Mouse (Mus musculus): ENCODE results near the gene Fnbp1. TPM values are rescaled to one million over a fixed set of nuclear protein-coding genes. Genes with fewer than 3 reads are reported as not detected.

The Fnbp1 gene
- polyA plus RNA-seq, 1 experiment from 2014 or later = 13.9 TPM

DNA sequence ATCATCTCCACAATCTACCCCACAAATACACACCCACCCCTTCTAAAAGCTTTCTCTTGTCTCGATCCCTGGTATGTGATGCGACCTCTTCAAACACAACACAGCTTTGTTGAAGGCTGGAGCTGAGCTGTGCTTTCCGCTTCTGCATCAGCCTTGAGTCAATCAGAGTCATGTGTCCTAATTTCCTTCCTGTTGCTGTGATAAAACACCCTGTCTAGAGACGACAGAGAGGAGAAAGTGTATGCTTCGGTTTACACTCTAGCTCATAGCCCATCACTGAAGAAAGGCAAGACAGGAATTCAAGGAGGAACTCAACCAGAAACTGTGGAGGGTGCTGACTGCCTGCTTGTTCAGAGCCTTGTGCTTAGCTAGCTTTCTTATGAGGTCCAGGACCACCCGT lies 33.6 kb downstream of the Fnbp1 start:
- Histone ChIP-seq H3K27ac (replicated peaks; ENCODE audit: low read depth, low read length) (no peak overlapping the region), H3K4me2 (ENCODE audit: low read depth, severe bottlenecking) (no peak overlapping the region), H3K4me3 (ENCODE audit: low read depth, low read length) (no peak overlapping the region), H3K27me3 (ENCODE audit: control insufficient read depth, insufficient read depth, low read length) (no peaks in the 10 kb centered on the region), H3K9ac (ENCODE audit: low read length) (no peak overlapping the region), H3K9me3 (ENCODE audit: control insufficient read depth, low read length) (no peaks in the 10 kb centered on the region; the same call in 1 of the 2 replicates), H3K4me1 (ENCODE audit: control insufficient read depth, insufficient read depth, low read length) (peaks cover 7% of the 10 kb centered on the region; the same call in 1 of the 2 replicates), H3K36me3 (ENCODE audit: control insufficient read depth, insufficient read depth, low read length) (no peaks in the 10 kb centered on the region)
- 83% methylated on average over 6 of the region's 6 CpGs for WGBS
- ATAC-seq (ENCODE audit: insufficient number of reproducible peaks, low FRiP score, low TSS enrichment, low read depth) = no peak
- DNase-seq (ENCODE audit: low spot score) = no peak

DNA sequence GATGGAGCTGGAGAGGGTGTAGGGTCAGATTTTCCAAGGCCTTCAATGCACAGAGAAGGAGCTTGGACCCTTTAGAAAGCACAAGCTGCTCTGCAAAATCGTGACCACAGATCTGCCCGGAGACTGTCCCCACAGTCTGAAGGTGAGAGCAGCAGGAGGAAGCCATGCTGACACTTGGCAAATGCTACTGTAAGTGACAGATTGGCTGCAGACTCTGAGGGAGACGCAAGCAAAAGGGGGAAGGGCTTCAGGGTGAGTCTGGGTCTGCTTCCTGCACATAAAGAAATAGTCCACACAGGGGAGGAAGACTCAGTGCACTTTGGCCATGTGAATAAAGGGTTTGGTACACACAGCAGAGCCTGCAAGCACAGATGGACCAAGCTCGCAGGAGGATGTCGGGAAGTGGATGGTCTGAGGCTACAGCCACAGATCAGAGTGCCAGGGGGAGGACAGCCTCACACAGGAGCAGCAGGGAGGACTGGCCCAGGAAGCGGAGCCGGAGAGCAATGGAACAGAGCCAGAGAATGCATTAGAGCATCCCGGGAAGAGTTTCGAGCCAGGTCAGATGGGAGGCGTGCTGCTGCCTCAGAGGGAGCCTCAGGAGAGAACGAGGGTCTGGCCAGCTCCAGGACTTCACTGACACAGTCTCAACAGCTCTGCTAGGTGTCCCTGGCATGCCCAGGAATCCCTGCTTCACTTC lies 35.0 kb downstream of the Fnbp1 start:
- Histone ChIP-seq H3K27ac (replicated peaks; ENCODE audit: low read depth, low read length) (no peak overlapping the region), H3K4me1 (ENCODE audit: control insufficient read depth, insufficient read depth, low read length) (peaks cover 7% of the 10 kb centered on the region; the same call in 1 of the 2 replicates), H3K4me2 (ENCODE audit: low read depth, severe bottlenecking) (no peak overlapping the region), H3K9ac (ENCODE audit: low read length) (no peak overlapping the region; the same call in 1 of the 2 replicates), H3K4me3 (ENCODE audit: low read depth, low read length) (no peak overlapping the region), H3K27me3 (ENCODE audit: control insufficient read depth, insufficient read depth, low read length) (no peaks in the 10 kb centered on the region), H3K36me3 (ENCODE audit: control insufficient read depth, insufficient read depth, low read length) (no peaks in the 10 kb centered on the region), H3K9me3 (ENCODE audit: control insufficient read depth, low read length) (no peaks in the 10 kb centered on the region; the same call in 1 of the 2 replicates)
- WGBS = 47% methylated on average over 11 of the region's 11 CpGs
- ATAC-seq (ENCODE audit: insufficient number of reproducible peaks, low FRiP score, low TSS enrichment, low read depth) (no peak), DNase-seq (ENCODE audit: low spot score) (no peak)

DNA sequence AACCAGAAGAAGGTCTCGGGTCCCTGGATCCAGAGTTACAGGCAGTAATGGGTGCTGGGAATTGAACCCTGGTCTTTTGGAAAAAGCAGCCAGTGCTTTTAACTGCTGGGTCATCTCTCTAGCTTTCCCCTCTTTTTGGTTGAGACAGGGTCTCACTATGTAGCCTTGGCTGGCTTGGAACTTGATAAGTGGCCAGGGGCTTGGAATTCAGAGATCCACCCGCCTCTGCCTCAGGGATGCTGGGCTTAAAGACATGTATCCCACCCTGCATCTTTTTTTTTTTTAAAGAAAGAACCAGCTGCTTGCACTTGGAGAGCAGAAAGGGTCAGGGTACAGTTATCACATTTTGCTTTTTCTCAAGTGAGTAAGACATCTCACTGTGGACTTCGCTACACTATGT lies 35.8 kb downstream of the Fnbp1 start:
- no peaks in the 10 kb centered on the region; the same call in 1 of the 2 replicates for H3K9me3 ChIP-seq (ENCODE audit: control insufficient read depth, low read length)
- no peaks in the 10 kb centered on the region for H3K27me3 ChIP-seq (ENCODE audit: control insufficient read depth, insufficient read depth, low read length)
- 94% methylated on average over 3 of the region's 3 CpGs for WGBS
- H3K9ac ChIP-seq (ENCODE audit: low read length) = no peak overlapping the region
- peaks cover 7% of the 10 kb centered on the region; the same call in 1 of the 2 replicates for H3K4me1 ChIP-seq (ENCODE audit: control insufficient read depth, insufficient read depth, low read length)
- DNase-seq (ENCODE audit: low spot score) (no peak), ATAC-seq (ENCODE audit: insufficient number of reproducible peaks, low FRiP score, low TSS enrichment, low read depth) (no peak)
- no peaks in the 10 kb centered on the region for H3K36me3 ChIP-seq (ENCODE audit: control insufficient read depth, insufficient read depth, low read length)
- no peak overlapping the region for H3K4me2 ChIP-seq (ENCODE audit: low read depth, severe bottlenecking)
- H3K27ac ChIP-seq (replicated peaks; ENCODE audit: low read depth, low read length) = no peak overlapping the region
- H3K4me3 ChIP-seq (ENCODE audit: low read depth, low read length) = no peak overlapping the region

DNA sequence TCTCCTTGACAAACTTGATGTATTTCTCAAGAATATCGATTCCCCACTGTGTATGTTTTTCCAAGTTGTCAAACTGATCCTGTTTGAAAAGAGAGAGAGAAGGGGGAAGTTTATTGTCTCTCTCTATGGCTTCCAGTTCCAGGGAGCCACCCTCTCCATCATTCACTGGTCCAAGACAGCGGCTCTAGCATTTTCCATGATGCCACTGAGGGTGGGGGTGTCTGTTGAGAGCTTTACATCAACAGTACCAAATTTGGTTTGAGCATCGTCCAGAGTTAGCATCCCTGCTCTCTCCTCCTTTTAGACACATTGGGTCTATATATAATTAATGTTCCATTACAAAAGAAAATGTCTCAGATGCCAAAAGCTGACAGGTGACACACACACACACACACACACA lies 36.5 kb downstream of the Fnbp1 start:
- Histone ChIP-seq H3K36me3 (ENCODE audit: control insufficient read depth, insufficient read depth, low read length) (no peaks in the 10 kb centered on the region), H3K9ac (ENCODE audit: low read length) (no peak overlapping the region), H3K4me1 (ENCODE audit: control insufficient read depth, insufficient read depth, low read length) (peaks cover 7% of the 10 kb centered on the region; the same call in 1 of the 2 replicates), H3K27ac (replicated peaks; ENCODE audit: low read depth, low read length) (no peak overlapping the region), H3K9me3 (ENCODE audit: control insufficient read depth, low read length) (no peaks in the 10 kb centered on the region; the same call in 1 of the 2 replicates), H3K4me3 (ENCODE audit: low read depth, low read length) (no peak overlapping the region), H3K4me2 (ENCODE audit: low read depth, severe bottlenecking) (no peak overlapping the region), H3K27me3 (ENCODE audit: control insufficient read depth, insufficient read depth, low read length) (no peaks in the 10 kb centered on the region)
- DNase-seq (ENCODE audit: low spot score) (no peak), ATAC-seq (ENCODE audit: insufficient number of reproducible peaks, low FRiP score, low TSS enrichment, low read depth) (no peak)
- 86% methylated on average over 3 of the region's 3 CpGs for WGBS

DNA sequence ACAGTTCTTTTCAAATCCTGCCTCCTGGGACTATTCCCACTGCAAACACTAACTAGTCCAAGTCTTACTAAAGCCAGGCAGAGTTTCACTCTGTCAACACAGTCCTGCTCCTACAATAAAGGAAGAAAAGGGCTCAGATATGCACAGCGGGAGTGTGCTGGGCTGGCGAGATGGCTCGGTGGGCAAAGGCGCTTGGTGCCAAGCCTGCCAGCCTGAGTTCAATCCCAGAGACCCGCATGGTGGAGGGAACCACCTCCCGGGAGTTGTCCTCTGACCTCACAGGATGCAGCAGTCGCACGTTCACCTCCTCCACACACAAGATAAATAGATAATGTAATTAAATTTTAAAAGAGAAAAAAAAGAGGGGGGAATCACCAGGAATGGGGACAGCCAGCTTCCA lies 38.5 kb downstream of the Fnbp1 start:
- WGBS = 79% methylated on average over 8 of the region's 8 CpGs
- H3K4me3 ChIP-seq (ENCODE audit: low read depth, low read length) = no peak overlapping the region
- DNase-seq (ENCODE audit: low spot score) (no peak), ATAC-seq (ENCODE audit: insufficient number of reproducible peaks, low FRiP score, low TSS enrichment, low read depth) (no peak)
- H3K4me1 ChIP-seq (ENCODE audit: control insufficient read depth, insufficient read depth, low read length) = peaks cover 7% of the 10 kb centered on the region; the same call in 1 of the 2 replicates
- no peaks in the 10 kb centered on the region for H3K36me3 ChIP-seq (ENCODE audit: control insufficient read depth, insufficient read depth, low read length)
- no peaks in the 10 kb centered on the region for H3K27me3 ChIP-seq (ENCODE audit: control insufficient read depth, insufficient read depth, low read length)
- H3K9ac ChIP-seq (ENCODE audit: low read length) = no peak overlapping the region
- H3K27ac ChIP-seq (replicated peaks; ENCODE audit: low read depth, low read length) = no peak overlapping the region
- H3K4me2 ChIP-seq (ENCODE audit: low read depth, severe bottlenecking) = no peak overlapping the region
- H3K9me3 ChIP-seq (ENCODE audit: control insufficient read depth, low read length) = no peaks in the 10 kb centered on the region

DNA sequence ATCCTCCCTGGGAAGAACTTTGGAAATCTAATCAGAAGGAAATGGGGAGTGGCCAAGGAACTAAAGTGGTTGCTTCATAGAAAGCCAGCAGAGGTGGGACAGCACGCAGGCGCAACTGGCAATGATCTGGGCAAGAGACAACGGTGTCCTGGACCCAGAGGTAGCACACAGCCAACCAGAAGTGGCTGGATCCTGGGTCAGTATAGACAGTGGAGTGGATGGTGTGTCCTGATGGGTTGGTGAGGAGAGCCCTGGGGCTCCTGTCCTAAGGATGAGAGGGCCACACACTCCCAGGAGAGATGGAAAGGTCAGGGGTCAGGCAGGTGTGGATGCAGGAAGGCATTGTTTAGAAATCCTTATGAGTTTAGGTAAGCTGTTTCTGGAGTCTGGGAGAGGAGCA lies 40.5 kb downstream of the Fnbp1 start:
- Histone ChIP-seq H3K27ac (replicated peaks; ENCODE audit: low read depth, low read length) (no peak overlapping the region), H3K4me2 (ENCODE audit: low read depth, severe bottlenecking) (no peak overlapping the region), H3K27me3 (ENCODE audit: control insufficient read depth, insufficient read depth, low read length) (no peaks in the 10 kb centered on the region), H3K4me1 (ENCODE audit: control insufficient read depth, insufficient read depth, low read length) (no peaks in the 10 kb centered on the region), H3K4me3 (ENCODE audit: low read depth, low read length) (no peak overlapping the region), H3K9ac (ENCODE audit: low read length) (no peak overlapping the region), H3K36me3 (ENCODE audit: control insufficient read depth, insufficient read depth, low read length) (no peaks in the 10 kb centered on the region), H3K9me3 (ENCODE audit: control insufficient read depth, low read length) (no peaks in the 10 kb centered on the region)
- WGBS = 93% methylated on average over 3 of the region's 3 CpGs
- DNase-seq (ENCODE audit: low spot score) = no peak
- ATAC-seq (ENCODE audit: insufficient number of reproducible peaks, low FRiP score, low TSS enrichment, low read depth) = no peak

DNA sequence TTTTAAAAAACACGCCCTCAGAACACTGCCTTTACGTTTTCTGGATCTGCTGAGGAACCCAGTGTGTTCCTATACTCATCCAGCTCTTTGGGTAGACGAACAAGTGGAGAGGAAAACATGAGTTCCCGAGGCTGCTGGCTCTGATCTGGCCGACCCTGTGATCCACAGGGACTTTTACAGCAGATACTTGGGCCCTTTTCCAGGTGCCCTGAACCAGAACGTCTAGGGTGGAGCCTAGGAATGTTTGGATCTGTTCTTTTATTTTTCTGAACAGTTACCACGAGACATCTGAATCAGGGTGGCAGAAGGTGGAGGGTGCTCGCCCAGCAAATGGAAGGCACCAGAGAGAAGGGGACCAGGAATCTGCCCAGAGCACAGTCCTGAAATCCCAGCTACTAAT lies 42.7 kb downstream of the Fnbp1 start:
- Histone ChIP-seq H3K9me3 (ENCODE audit: control insufficient read depth, low read length) (no peaks in the 10 kb centered on the region), H3K4me3 (ENCODE audit: low read depth, low read length) (no peak overlapping the region), H3K9ac (ENCODE audit: low read length) (no peak overlapping the region), H3K27ac (replicated peaks; ENCODE audit: low read depth, low read length) (no peak overlapping the region), H3K4me1 (ENCODE audit: control insufficient read depth, insufficient read depth, low read length) (no peaks in the 10 kb centered on the region), H3K27me3 (ENCODE audit: control insufficient read depth, insufficient read depth, low read length) (no peaks in the 10 kb centered on the region), H3K36me3 (ENCODE audit: control insufficient read depth, insufficient read depth, low read length) (no peaks in the 10 kb centered on the region; the same call in 1 of the 2 replicates), H3K4me2 (ENCODE audit: low read depth, severe bottlenecking) (no peak overlapping the region)
- ATAC-seq (ENCODE audit: insufficient number of reproducible peaks, low FRiP score, low TSS enrichment, low read depth) (no peak), DNase-seq (ENCODE audit: low spot score) (no peak)
- 87% methylated on average over 8 of the region's 8 CpGs for WGBS

DNA sequence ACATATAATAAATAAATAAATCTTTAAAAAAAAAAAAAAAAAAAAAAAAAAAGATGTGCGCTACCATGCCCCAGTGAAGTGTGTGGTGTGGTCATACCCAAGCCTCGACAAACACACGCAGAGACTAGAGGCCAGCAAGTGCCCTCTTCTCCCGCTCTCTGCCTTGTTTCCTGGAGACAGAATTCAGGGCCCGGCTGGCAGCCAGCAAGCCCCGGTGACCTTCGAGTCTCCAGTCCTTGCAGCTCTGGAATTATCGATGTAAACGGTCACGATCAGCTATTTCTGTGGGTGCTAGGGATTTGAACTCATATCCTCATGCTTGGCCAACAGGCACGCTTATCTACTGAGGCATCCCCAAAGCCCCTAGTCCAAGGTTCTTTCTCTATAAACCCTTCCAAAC lies 43.2 kb downstream of the Fnbp1 start:
- H3K27me3 ChIP-seq (ENCODE audit: control insufficient read depth, insufficient read depth, low read length) = no peaks in the 10 kb centered on the region
- DNase-seq (ENCODE audit: low spot score) (no peak), ATAC-seq (ENCODE audit: insufficient number of reproducible peaks, low FRiP score, low TSS enrichment, low read depth) (no peak)
- WGBS = 95% methylated on average over 11 of the region's 11 CpGs
- H3K4me1 ChIP-seq (ENCODE audit: control insufficient read depth, insufficient read depth, low read length) = no peaks in the 10 kb centered on the region
- H3K4me2 ChIP-seq (ENCODE audit: low read depth, severe bottlenecking) = no peak overlapping the region
- no peak overlapping the region for H3K27ac ChIP-seq (replicated peaks; ENCODE audit: low read depth, low read length)
- H3K9me3 ChIP-seq (ENCODE audit: control insufficient read depth, low read length) = no peaks in the 10 kb centered on the region
- no peak overlapping the region for H3K4me3 ChIP-seq (ENCODE audit: low read depth, low read length)
- no peak overlapping the region for H3K9ac ChIP-seq (ENCODE audit: low read length)
- H3K36me3 ChIP-seq (ENCODE audit: control insufficient read depth, insufficient read depth, low read length) = no peaks in the 10 kb centered on the region; the same call in 1 of the 2 replicates

DNA sequence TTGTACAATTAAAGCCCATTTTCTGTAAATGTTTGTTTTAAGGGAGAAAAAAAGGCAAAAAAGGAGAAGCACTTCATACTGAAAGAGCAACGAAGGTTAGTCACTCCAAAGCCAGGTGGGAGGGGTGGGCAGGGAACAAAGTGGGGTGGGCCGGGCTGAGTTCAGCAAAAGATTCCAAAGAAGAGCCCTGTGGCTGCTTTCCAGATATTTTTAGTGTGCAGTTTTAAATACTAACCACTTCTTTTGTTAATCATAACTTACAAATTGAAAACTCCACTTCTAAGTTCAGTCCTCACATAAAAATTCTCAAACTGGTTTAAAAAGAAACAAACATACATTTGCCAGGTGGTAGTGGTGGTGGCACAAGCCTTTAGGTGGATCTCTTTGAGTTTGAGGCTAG lies 44.5 kb downstream of the Fnbp1 start:
- H3K4me1 ChIP-seq (ENCODE audit: control insufficient read depth, insufficient read depth, low read length) = no peaks in the 10 kb centered on the region
- H3K4me2 ChIP-seq (ENCODE audit: low read depth, severe bottlenecking) = no peak overlapping the region
- no peak overlapping the region for H3K4me3 ChIP-seq (ENCODE audit: low read depth, low read length)
- WGBS = 82% methylated on average over 2 of the region's 2 CpGs
- H3K27ac ChIP-seq (replicated peaks; ENCODE audit: low read depth, low read length) = no peak overlapping the region
- DNase-seq (ENCODE audit: low spot score) (no peak), ATAC-seq (ENCODE audit: insufficient number of reproducible peaks, low FRiP score, low TSS enrichment, low read depth) (no peak)
- no peak overlapping the region for H3K9ac ChIP-seq (ENCODE audit: low read length)
- no peaks in the 10 kb centered on the region; the same call in 1 of the 2 replicates for H3K36me3 ChIP-seq (ENCODE audit: control insufficient read depth, insufficient read depth, low read length)
- no peaks in the 10 kb centered on the region for H3K9me3 ChIP-seq (ENCODE audit: control insufficient read depth, low read length)
- H3K27me3 ChIP-seq (ENCODE audit: control insufficient read depth, insufficient read depth, low read length) = no peaks in the 10 kb centered on the region
